Mouse (Mus musculus) CH12.LX (cell line): ENCODE measurements at regions not wholly inside any gene's neighbourhood (a gene's known extent, or its start where the extent isn't known, plus 50 kb on each side); places are given as distances from the start of the nearest gene placed in this dataset.

ENCODE experiments used
- DNase-seq: peaks from one replicate; pipeline ENCODE4 v3.0.0-alpha.2; 2013; ENCODE audit errors: extremely low read depth
- H3K27ac ChIP-seq: 2 replicates; pipeline ENCODE4 v1.5.1; 2012; ENCODE audit warnings: low read depth, mild to moderate bottlenecking, control low read depth, moderate library complexity; ENCODE audit not compliant: insufficient read depth
- H3K27me3 ChIP-seq: replicated peaks from 2 replicates; pipeline ENCODE3; 2012; ENCODE audit warnings: inconsistent platforms
- H3K36me3 ChIP-seq, 2 experiments: replicated peaks in 1 of 2; 2 replicates each; pipeline versions ENCODE3 to v1.6.1; 2012; ENCODE audit warnings: inconsistent platforms in 1 of 2, low read length in 1 of 2, mild to moderate bottlenecking in 1 of 2, mixed read lengths in 1 of 2, moderate library complexity in 1 of 2; ENCODE audit not compliant: control insufficient read depth in 1 of 2, insufficient read depth in 1 of 2
- H3K4me1 ChIP-seq, 2 experiments: 2 replicates each; pipeline ENCODE4 v1.6.1; 2012; ENCODE audit warnings: inconsistent platforms in 1 of 2, moderate library complexity in 1 of 2; ENCODE audit not compliant: insufficient read depth in 2 of 2, control insufficient read depth in 1 of 2
- H3K4me2 ChIP-seq: 2 replicates; pipeline ENCODE4 v1.6.1; 2012; ENCODE audit warnings: low read depth, mild to moderate bottlenecking, control low read depth; ENCODE audit not compliant: poor library complexity, insufficient read depth, severe bottlenecking
- H3K4me3 ChIP-seq, 3 experiments: fragments of 150-350 bp in 1 of 3; sonication (generic) in 1 of 3; replicated peaks in 1 of 3; 2 replicates each; pipeline versions ENCODE3 to v1.5.1; 2011 to 2012; ENCODE audit warnings: low read depth in 2 of 3, low read length in 2 of 3, mild to moderate bottlenecking in 2 of 3, moderate library complexity in 2 of 3, control low read depth in 1 of 3, improper control_type of control experiment in 1 of 3, inconsistent platforms in 1 of 3, mixed read lengths in 1 of 3; ENCODE audit not compliant: poor library complexity in 1 of 3
- H3K79me2 ChIP-seq: replicated peaks from 2 replicates; pipeline ENCODE4 v1.6.1; 2012; ENCODE audit warnings: mild to moderate bottlenecking, moderate library complexity; ENCODE audit not compliant: control insufficient read depth, poor library complexity, insufficient read depth, severe bottlenecking; ENCODE audit errors: extremely low read depth
- H3K9ac ChIP-seq: 2 replicates; pipeline ENCODE4 v1.6.1; 2012; ENCODE audit warnings: low read depth, mild to moderate bottlenecking, control low read depth, moderate library complexity; ENCODE audit not compliant: insufficient read depth
- H3K9me3 ChIP-seq: replicated peaks from 2 replicates; pipeline ENCODE3; 2012; ENCODE audit warnings: low read length, inconsistent platforms, mixed read lengths
- CHD2 ChIP-seq: IDR thresholded peaks from 2 replicates; pipeline ENCODE4 v1.6.1; 2011; ENCODE audit warnings: low read length, improper control_type of control experiment
- CTCF ChIP-seq, 2 experiments: IDR thresholded peaks in 1 of 2; conservative IDR thresholded peaks in 1 of 2; 2 replicates each; pipeline ENCODE4 v1.5.1; 2011 to 2012; ENCODE audit warnings: low read depth in 2 of 2, low read length in 2 of 2, improper control_type of control experiment in 1 of 2, inconsistent platforms in 1 of 2, mild to moderate bottlenecking in 1 of 2, moderate library complexity in 1 of 2
- E2F4 ChIP-seq: IDR thresholded peaks from 2 replicates; pipeline ENCODE4 v1.6.1; 2011; ENCODE audit warnings: low read depth, low read length, improper control_type of control experiment; ENCODE audit not compliant: insufficient replicate concordance
- ELF1 ChIP-seq: IDR thresholded peaks from 2 replicates; pipeline ENCODE4 v1.6.1; 2014; ENCODE audit warnings: low read depth, mild to moderate bottlenecking, inconsistent platforms, low read length, improper control_type of control experiment
- EP300 ChIP-seq: IDR thresholded peaks from 2 replicates; pipeline ENCODE4 v1.6.1; 2011; ENCODE audit warnings: low read length, improper control_type of control experiment
- ETS1 ChIP-seq: conservative IDR thresholded peaks from 2 replicates; pipeline ENCODE4 v1.6.1; 2012; ENCODE audit warnings: low read depth, mild to moderate bottlenecking, inconsistent platforms, low read length, improper control_type of control experiment, moderate library complexity
- HCFC1 ChIP-seq: IDR thresholded peaks from 2 replicates; pipeline ENCODE4 v1.6.1; 2012; ENCODE audit warnings: low read depth, mild to moderate bottlenecking, inconsistent platforms, low read length, improper control_type of control experiment
- IRF4 ChIP-seq: IDR thresholded peaks from 2 replicates; pipeline ENCODE4 v1.6.1; 2014; ENCODE audit warnings: low read depth, mild to moderate bottlenecking, inconsistent platforms, low read length, improper control_type of control experiment
- MAFK ChIP-seq: IDR thresholded peaks from 2 replicates; pipeline ENCODE4 v1.6.1; 2011; ENCODE audit warnings: low read length, improper control_type of control experiment; ENCODE audit not compliant: insufficient replicate concordance
- MAX ChIP-seq: IDR thresholded peaks from 2 replicates; pipeline ENCODE4 v1.6.1; 2011; ENCODE audit warnings: low read length, improper control_type of control experiment
- MXI1 ChIP-seq: IDR thresholded peaks from 2 replicates; pipeline ENCODE4 v1.6.1; 2011; ENCODE audit warnings: mild to moderate bottlenecking, low read depth, low read length, improper control_type of control experiment
- MYC ChIP-seq: IDR thresholded peaks from 2 replicates; pipeline ENCODE4 v1.6.1; 2011; ENCODE audit warnings: low read depth, mild to moderate bottlenecking, improper control_type of control experiment, low read length
- NELFE ChIP-seq: IDR thresholded peaks from 2 replicates; pipeline ENCODE4 v1.6.1; 2011; ENCODE audit warnings: low read depth, low read length, improper control_type of control experiment
- NRF1 ChIP-seq: IDR thresholded peaks from 2 replicates; pipeline ENCODE4 v1.6.1; 2014; ENCODE audit warnings: low read depth, mild to moderate bottlenecking, inconsistent platforms, low read length, improper control_type of control experiment, moderate library complexity
- PAX5 ChIP-seq: IDR thresholded peaks from 2 replicates; pipeline ENCODE4 v1.6.1; 2012; ENCODE audit warnings: low read length, inconsistent platforms, mixed read lengths
- SIN3A ChIP-seq: IDR thresholded peaks from 2 replicates; pipeline ENCODE4 v1.6.1; 2012; ENCODE audit warnings: low read length, improper control_type of control experiment, inconsistent platforms
- SMC3 ChIP-seq: IDR thresholded peaks from 2 replicates; pipeline ENCODE4 v1.6.1; 2011; ENCODE audit warnings: low read depth, low read length, improper control_type of control experiment
- TBP ChIP-seq: conservative IDR thresholded peaks from 2 replicates; pipeline ENCODE4 v1.6.1; 2011; ENCODE audit warnings: low read depth, low read length, improper control_type of control experiment
- TCF12 ChIP-seq: IDR thresholded peaks from 2 replicates; pipeline ENCODE4 v1.6.1; 2014; ENCODE audit warnings: low read depth, mild to moderate bottlenecking, inconsistent platforms, low read length, improper control_type of control experiment
- UBTF ChIP-seq: IDR thresholded peaks from 2 replicates; pipeline ENCODE4 v1.6.1; 2012; ENCODE audit warnings: low read depth, mild to moderate bottlenecking, inconsistent platforms, low read length, improper control_type of control experiment, moderate library complexity
- USF1 ChIP-seq: IDR thresholded peaks from 2 replicates; pipeline ENCODE4 v1.6.1; 2014; ENCODE audit warnings: low read depth, mild to moderate bottlenecking, inconsistent platforms, low read length, improper control_type of control experiment
- USF2 ChIP-seq: conservative IDR thresholded peaks from 2 replicates; pipeline ENCODE4 v1.6.1; 2011; ENCODE audit warnings: low read depth, low read length, improper control_type of control experiment
- ZC3H11A ChIP-seq: IDR thresholded peaks from 2 replicates; pipeline ENCODE4 v1.6.1; 2012; ENCODE audit warnings: low read depth, mild to moderate bottlenecking, inconsistent platforms, low read length, improper control_type of control experiment
- ZKSCAN1 ChIP-seq: IDR thresholded peaks from 2 replicates; pipeline ENCODE4 v1.6.1; 2012; ENCODE audit warnings: low read depth, inconsistent platforms, low read length, improper control_type of control experiment, borderline replicate concordance
- ZMIZ1 ChIP-seq: IDR thresholded peaks from 2 replicates; pipeline ENCODE4 v1.6.1; 2012; ENCODE audit warnings: low read depth, mild to moderate bottlenecking, inconsistent platforms, low read length, improper control_type of control experiment
- ZNF384 ChIP-seq: IDR thresholded peaks from 2 replicates; pipeline ENCODE4 v1.6.1; 2012; ENCODE audit warnings: low read depth, low read length, improper control_type of control experiment, inconsistent platforms
- dilution Hi-C: fragments of 300-500 bp; cut with MboI; formaldehyde crosslinking; loops from 2 replicates; pipeline ENCODE4 v1.14.3; 2020; ENCODE audit warnings: low sequenced_read_pairs; ENCODE audit not compliant: extremely low pct_unique_long_range_greater_than_20kb, extremely low pct_ligation_motif_present
- in situ Hi-C: fragments of 300-500 bp; cut with MboI; formaldehyde crosslinking; loops from 3 replicates; pipeline ENCODE4 v1.14.3; 2019; ENCODE audit warnings: low sequenced_read_pairs, low pct_ligation_motif_present, low pct_unique_long_range_greater_than_20kb, mixed read lengths

- H3K9me3 ChIP-seq, result no peaks in the 10 kb centered on the region
Observed at GRCm38 (mm10) chr2:45230351-45231209, 113.4 kb upstream of the Zeb2 start.

GRCm38 (mm10) chr2:45229501-45229900, 112.3 kb upstream of the Zeb2 start:
- Histone ChIP-seq H3K9me3 (no peaks in the 10 kb centered on the region), H3K79me2 (no peaks in the 10 kb centered on the region), H3K4me1 (peaks cover 4 to 15% of the 10 kb centered on the region in 2 experiments; a peak in 3 of 4 replicates), H3K36me3 (no peaks in the 10 kb centered on the region), H3K4me2 (no peak overlapping the region), H3K27me3 (no peaks in the 10 kb centered on the region), H3K9ac (no peak overlapping the region), H3K27ac (no peak overlapping the region), H3K4me3 (no peak overlapping the region)
- dilution Hi-C loops, result no loop called here
- DNase-seq, result no peak
- TF ChIP-seq UBTF (no peak), EP300 (no peak), NELFE (no peak), SMC3 (no peak), ZMIZ1 (no peak), MAFK (no peak), ZKSCAN1 (no peak), E2F4 (no peak), ZC3H11A (no peak), NRF1 (no peak), ZNF384 (no peak), TBP (no peak), HCFC1 (no peak), ELF1 (no peak), TCF12 (no peak), CTCF (conservative IDR thresholded peaks at IDR 0.05 in 1 of 2, IDR thresholded peaks at IDR 0.05 in 1 of 2; ENCODE audit: low read depth in 2 of 2, low read length in 2 of 2) (no peak), ETS1 (no peak), CHD2 (no peak), USF1 (no peak), MXI1 (no peak)
- in situ Hi-C loops, result no loop called here

More at GRCm38 (mm10) chr2:45230351-45231209, 113.4 kb upstream of the Zeb2 start:
- Histone ChIP-seq H3K79me2 (no peaks in the 10 kb centered on the region), H3K4me2 (no peak overlapping the region), H3K4me3 (no peak overlapping the region), H3K4me1 (peaks cover 4 to 15% of the 10 kb centered on the region in 2 experiments; a peak in 3 of 4 replicates), H3K36me3 (no peaks in the 10 kb centered on the region)
- no peak for DNase-seq
- dilution Hi-C loops, result no loop called here
- TF ChIP-seq MYC, result no peak
- no peak for TF ChIP-seq MAX
- TF ChIP-seq SIN3A, result no peak
- no peak for TF ChIP-seq USF2
- no peak for TF ChIP-seq PAX5
- TF ChIP-seq ZKSCAN1, result no peak
- TF ChIP-seq ETS1, result no peak
- TF ChIP-seq SMC3, result no peak
- TF ChIP-seq IRF4, result no peak
- TF ChIP-seq ZNF384, result no peak
- TF ChIP-seq, all 38 proteins: peak for 0
- Histone ChIP-seq H3K27ac (no peak overlapping the region), H3K27me3 (no peaks in the 10 kb centered on the region), H3K9ac (no peak overlapping the region)
- in situ Hi-C loops, result no loop called here
